Mouse (Mus musculus) stomach, embryonic 16.5 days (tissue): ENCODE measurements around the gene CK137956. TPM values are rescaled to one million over a fixed set of nuclear protein-coding genes. Genes with fewer than 3 reads are reported as not detected.

Source experiments
- ATAC-seq: fragments of 200-750 bp; cut with Nextera tagmentation; 2 replicates; pipeline ENCODE4 v1.8.0; 2017; ENCODE audit warnings: moderate number of reproducible peaks, moderate TSS enrichment; ENCODE audit not compliant: insufficient read depth, low FRiP score
- H3K27ac ChIP-seq: fragments of 300-500 bp; sonication (generic); 2 replicates; pipeline ENCODE4 v1.5.1; 2014; ENCODE audit warnings: low read length
- H3K27me3 ChIP-seq: fragments of 300-500 bp; sonication (generic); 2 replicates; pipeline ENCODE4 v1.6.1; 2014; ENCODE audit warnings: low read length, control low read depth, mixed read lengths; ENCODE audit not compliant: control insufficient read depth, insufficient read depth
- H3K36me3 ChIP-seq: fragments of 300-500 bp; sonication (generic); 2 replicates; pipeline ENCODE4 v1.6.1; 2014; ENCODE audit warnings: low read length; ENCODE audit not compliant: control insufficient read depth, insufficient read depth
- H3K4me1 ChIP-seq: fragments of 300-500 bp; sonication (generic); 2 replicates; pipeline ENCODE4 v1.6.1; 2014; ENCODE audit warnings: low read length, control low read depth, mixed read lengths; ENCODE audit not compliant: control insufficient read depth, insufficient read depth
- H3K4me2 ChIP-seq: fragments of 300-500 bp; sonication (generic); 2 replicates; pipeline ENCODE4 v1.6.1; 2014; ENCODE audit warnings: low read depth, low read length, mixed read lengths
- H3K4me3 ChIP-seq: fragments of 300-500 bp; sonication (generic); replicated peaks from 2 replicates; pipeline ENCODE4 v1.5.1; 2014; ENCODE audit warnings: mild to moderate bottlenecking, low read length
- H3K9ac ChIP-seq: fragments of 300-500 bp; sonication (generic); 2 replicates; pipeline ENCODE4 v1.6.1; 2014; ENCODE audit warnings: low read length
- H3K9me3 ChIP-seq: fragments of 300-500 bp; sonication (generic); replicated peaks from 2 replicates; pipeline ENCODE4 v1.6.1; 2016; ENCODE audit warnings: low read length, control low read depth; ENCODE audit not compliant: control insufficient read depth
- WGBS: fragments of 180-500 bp; shearing (Covaris S2); extraction: QIAGEN DNeasy Blood & Tissue Kit; methylation state at CpG from one replicate; pipeline ENCODE4 v1.1.7; 2014; 5-methylcytosine and 5-hydroxymethylcytosine counted together
- polyA plus RNA-seq: library from polyadenylated mRNA; unstranded; fragments of >200 nt; fragmentation: Nextera tagmentation; extraction: Ambion mirVana; gene quantifications from 2 replicates; pipeline ENCODE4 v1.2.1, GENCODE M21; 2015

Gene CK137956
- not detected in 2 replicates for polyA plus RNA-seq

DNA sequence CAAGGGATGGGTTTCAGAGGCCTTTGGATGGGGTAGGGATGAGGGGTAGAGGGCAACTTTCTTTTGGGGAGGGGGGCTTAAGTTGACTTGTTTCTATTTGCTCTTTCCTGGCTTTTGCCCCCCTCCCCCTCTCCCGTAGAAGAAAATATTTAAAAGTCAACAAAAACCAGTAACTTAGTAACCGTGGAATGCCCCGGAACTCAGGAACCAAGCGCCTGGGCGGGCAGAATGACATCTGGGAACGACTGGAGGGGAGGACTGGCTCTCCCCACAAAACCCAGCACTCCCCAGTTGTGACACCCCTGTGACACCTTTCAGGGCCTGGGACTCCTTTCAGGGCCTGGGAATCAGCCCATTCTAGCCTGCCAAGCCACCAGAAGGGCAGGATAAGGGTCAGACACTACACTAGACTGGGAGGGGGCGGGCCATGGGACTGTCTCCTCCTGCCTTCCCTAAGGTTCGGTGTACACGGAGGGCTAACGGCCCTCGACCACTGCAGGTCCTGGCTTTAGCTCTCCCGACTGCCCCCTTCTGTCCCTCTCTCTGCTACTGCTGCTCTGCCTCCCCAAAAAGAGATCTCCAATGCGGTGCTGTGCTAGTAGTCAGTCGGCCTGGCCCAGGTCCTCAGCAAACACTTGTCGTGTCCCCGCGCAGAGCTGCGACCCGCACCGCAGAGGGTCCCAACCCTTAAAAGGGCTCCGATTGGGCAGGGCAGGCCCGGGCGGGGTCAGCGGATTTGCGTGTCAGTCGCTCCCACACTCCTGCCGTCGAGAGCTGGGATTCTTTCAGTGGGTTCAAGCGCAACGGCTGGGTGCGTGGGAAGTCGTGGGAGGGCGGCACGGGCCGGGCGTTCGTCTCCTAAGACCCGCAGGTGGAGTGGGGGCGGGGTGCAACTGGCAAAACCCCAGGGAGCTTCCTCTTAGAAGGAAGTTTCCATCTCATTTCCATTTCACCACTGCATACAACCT lies at the start of gene CK137956:
Gene CK137956, minus strand, starts transcription at position 51 of the 968 bp plus-strand sequence.
- Histone ChIP-seq H3K4me3 (no peak within 1 kb of the TSS), H3K4me2 (no peak within 1 kb of the TSS), H3K4me1 (no peaks in the 10 kb centered on the region), H3K36me3 (no peaks in the 10 kb centered on the region), H3K9me3 (no peaks in the 10 kb centered on the region), H3K9ac (no peak within 1 kb of the TSS), H3K27me3 (peaks cover 37% of the 10 kb centered on the region), H3K27ac (no peak within 1 kb of the TSS)
- no peak for ATAC-seq
- 3% methylated on average over 39 of the region's 39 CpGs for WGBS

DNA sequence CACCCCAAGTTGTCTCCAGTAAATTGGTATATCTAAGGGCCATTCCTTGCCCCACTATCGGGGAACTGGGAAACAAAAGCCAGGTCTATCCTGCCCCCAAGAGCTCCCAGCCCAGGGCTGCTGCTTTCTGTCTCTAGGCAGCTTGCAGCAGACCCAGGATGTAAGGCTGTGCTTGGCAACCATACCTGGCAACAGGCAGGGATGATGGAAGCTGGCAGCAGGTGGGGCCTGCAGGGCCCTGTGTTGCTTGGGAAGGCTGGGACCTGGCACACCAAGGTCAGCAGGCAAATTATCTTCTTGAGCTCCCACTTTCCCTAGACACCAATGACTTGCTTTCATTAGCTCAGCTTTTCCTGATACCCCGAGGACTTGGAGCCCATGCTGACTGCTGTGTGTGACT lies 48.7 kb upstream of the CK137956 start:
- ATAC-seq = no peak
- no peaks in the 10 kb centered on the region for H3K9me3 ChIP-seq
- no peaks in the 10 kb centered on the region for H3K36me3 ChIP-seq
- H3K4me2 ChIP-seq = no peak overlapping the region
- no peaks in the 10 kb centered on the region for H3K4me1 ChIP-seq
- H3K27me3 ChIP-seq = no peaks in the 10 kb centered on the region
- no peak overlapping the region for H3K4me3 ChIP-seq
- H3K27ac ChIP-seq = no peak overlapping the region
- H3K9ac ChIP-seq = no peak overlapping the region
- WGBS = 72% methylated on average over 2 of the region's 2 CpGs

- Histone ChIP-seq H3K9me3 (no peaks in the 10 kb centered on the region), H3K4me1 (no peaks in the 10 kb centered on the region), H3K4me2 (no peak overlapping the region), H3K9ac (no peak overlapping the region), H3K4me3 (no peak overlapping the region), H3K27ac (no peak overlapping the region), H3K36me3 (no peaks in the 10 kb centered on the region), H3K27me3 (no peaks in the 10 kb centered on the region)
- 65% methylated on average over 3 of the region's 3 CpGs for WGBS
- ATAC-seq = no peak
Measured at GRCm38 (mm10) chr4:128004797-128005452, 34.2 kb upstream of the CK137956 start.

GRCm38 (mm10) chr4:128002638-128003101 lies 31.9 kb upstream of the CK137956 start:
- no peak for ATAC-seq
- Histone ChIP-seq H3K4me1 (no peaks in the 10 kb centered on the region), H3K4me3 (no peak overlapping the region), H3K36me3 (no peaks in the 10 kb centered on the region), H3K27ac (no peak overlapping the region), H3K4me2 (no peak overlapping the region), H3K9me3 (no peaks in the 10 kb centered on the region), H3K27me3 (no peaks in the 10 kb centered on the region), H3K9ac (no peak overlapping the region)
- WGBS = 57% methylated on average over 4 of the region's 4 CpGs

- H3K27me3 ChIP-seq = no peaks in the 10 kb centered on the region
- H3K4me2 ChIP-seq = no peak overlapping the region
- no peak overlapping the region for H3K9ac ChIP-seq
- H3K4me3 ChIP-seq = no peak overlapping the region
- H3K36me3 ChIP-seq = no peaks in the 10 kb centered on the region
- no peaks in the 10 kb centered on the region for H3K4me1 ChIP-seq
- H3K27ac ChIP-seq = no peak overlapping the region
- 78% methylated on average over 3 of the region's 3 CpGs for WGBS
- H3K9me3 ChIP-seq = no peaks in the 10 kb centered on the region
- no peak for ATAC-seq
Measured at GRCm38 (mm10) chr4:127999281-127999680, 28.5 kb upstream of the CK137956 start.

GRCm38 (mm10) chr4:127989347-127989995 lies 18.7 kb upstream of the CK137956 start:
- Histone ChIP-seq H3K4me3 (no peak overlapping the region), H3K4me2 (no peak overlapping the region), H3K36me3 (no peaks in the 10 kb centered on the region), H3K27ac (no peak overlapping the region), H3K9ac (no peak overlapping the region), H3K9me3 (no peaks in the 10 kb centered on the region), H3K27me3 (peaks cover 60% of the 10 kb centered on the region), H3K4me1 (no peaks in the 10 kb centered on the region; the same call in 1 of the 2 replicates)
- WGBS = 12% methylated on average over 18 of the region's 18 CpGs
- no peak for ATAC-seq

DNA sequence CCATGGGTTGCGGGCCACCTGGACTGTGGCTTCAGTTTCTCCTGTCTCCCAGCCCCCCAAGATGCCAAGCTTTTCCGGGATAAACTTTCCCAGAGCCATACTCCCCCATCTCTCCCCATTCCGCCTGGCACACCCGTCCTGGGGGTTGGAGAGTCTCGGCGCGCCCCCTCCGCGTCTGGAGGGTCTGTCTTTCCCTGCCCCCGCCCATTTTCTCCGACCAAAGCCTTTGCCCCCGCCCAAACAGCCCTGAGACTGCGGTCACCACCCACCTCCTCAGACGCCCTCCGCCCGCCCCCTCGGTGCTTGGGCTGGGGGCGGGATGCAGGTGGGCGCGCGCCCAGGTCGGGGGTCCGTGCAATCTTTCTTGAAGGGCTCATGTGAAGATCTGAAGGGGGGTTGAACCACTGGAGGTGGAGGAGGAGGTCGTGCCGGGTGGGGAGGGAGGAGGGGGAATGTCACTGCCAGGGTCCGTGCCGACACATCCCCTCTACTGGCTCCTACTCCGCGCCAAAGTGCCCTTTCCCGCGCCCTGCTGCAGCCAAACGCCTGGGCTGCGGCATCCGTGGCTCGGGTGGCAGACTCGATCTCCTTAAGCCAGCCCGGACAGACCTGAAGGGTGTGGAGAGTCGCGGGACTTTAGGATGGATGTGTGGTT lies 17.9 kb upstream of the CK137956 start:
- no peak overlapping the region for H3K9ac ChIP-seq
- peak overlapping the region; percentile 37 for H3K4me3 ChIP-seq
- H3K9me3 ChIP-seq = no peaks in the 10 kb centered on the region
- no peaks in the 10 kb centered on the region for H3K36me3 ChIP-seq
- WGBS = 2% methylated on average over 39 of the region's 39 CpGs
- no peaks in the 10 kb centered on the region; the same call in 1 of the 2 replicates for H3K4me1 ChIP-seq
- peak overlapping the region; percentile 55 for H3K4me2 ChIP-seq
- no peak overlapping the region for H3K27ac ChIP-seq
- no peak for ATAC-seq
- H3K27me3 ChIP-seq = peaks cover 60% of the 10 kb centered on the region

- peaks cover 60% of the 10 kb centered on the region for H3K27me3 ChIP-seq
- ATAC-seq = no peak
- H3K9me3 ChIP-seq = no peaks in the 10 kb centered on the region
- peak within 1 kb of the TSS; percentile 37 for H3K4me3 ChIP-seq
- peak within 1 kb of the TSS; percentile 55 for H3K4me2 ChIP-seq
- no peak within 1 kb of the TSS for H3K27ac ChIP-seq
- no peak within 1 kb of the TSS for H3K9ac ChIP-seq
- no peaks in the 10 kb centered on the region for H3K36me3 ChIP-seq
- under 1% methylated on average over 61 of the region's 65 CpGs for WGBS
- no peaks in the 10 kb centered on the region; the same call in 1 of the 2 replicates for H3K4me1 ChIP-seq
Measured at GRCm38 (mm10) chr4:127987784-127988455, 17.2 kb upstream of the CK137956 start, which contains the start of gene Csmd2. Gene Csmd2 (plus strand): TSS chr4:127987857.
